Mouse (Mus musculus) kidney, postnatal 0 days (tissue): ENCODE results near the gene Dedd. TPM values are rescaled to one million over a fixed set of nuclear protein-coding genes. Genes with fewer than 3 reads are reported as not detected.
A peak's percentile ranks its signal among the peaks of the same experiment; 100 is the strongest.
"Not testable (repeated sequence)": the region's sequence is repeated elsewhere in the genome, so short reads cannot be mapped to it uniquely, and the experiment has no call there.

Experiments
- ATAC-seq: fragments of 200-750 bp; cut with Nextera tagmentation; replicated peaks from 2 replicates; pipeline ENCODE4 v1.8.0; 2017; ENCODE audit warnings: low read depth, moderate number of reproducible peaks, moderate TSS enrichment, moderate library complexity; ENCODE audit not compliant: low FRiP score
- DNase-seq: peaks from one replicate; pipeline ENCODE4 v3.0.0-alpha.2; 2016; ENCODE audit warnings: low spot score
- H3K27ac ChIP-seq: fragments of 300-500 bp; sonication (generic); 2 replicates; pipeline ENCODE4 v1.5.1; 2014; ENCODE audit warnings: mild to moderate bottlenecking
- H3K27me3 ChIP-seq: fragments of 300-500 bp; sonication (generic); 2 replicates; pipeline ENCODE4 v1.6.1; 2014; ENCODE audit warnings: low read length, mixed read lengths; ENCODE audit not compliant: insufficient read depth
- H3K36me3 ChIP-seq: fragments of 300-500 bp; sonication (generic); 2 replicates; pipeline ENCODE4 v1.6.1; 2014; ENCODE audit warnings: low read length, mixed read lengths; ENCODE audit not compliant: insufficient read depth
- H3K4me1 ChIP-seq: fragments of 300-500 bp; sonication (generic); replicated peaks from 2 replicates; pipeline ENCODE4 v1.6.1; 2014; ENCODE audit warnings: antibody characterized with exemption, low read length, mixed read lengths; ENCODE audit not compliant: insufficient read depth
- H3K4me2 ChIP-seq: fragments of 300-500 bp; sonication (generic); 2 replicates; pipeline ENCODE4 v1.6.1; 2014; ENCODE audit warnings: mild to moderate bottlenecking, low read length, moderate library complexity, mixed read lengths
- H3K4me3 ChIP-seq: fragments of 300-500 bp; sonication (generic); replicated peaks from 2 replicates; pipeline ENCODE4 v1.5.1; 2014; ENCODE audit warnings: low read depth, low read length
- H3K9ac ChIP-seq: fragments of 300-500 bp; sonication (generic); 2 replicates; pipeline ENCODE4 v1.6.1; 2014; ENCODE audit warnings: low read depth, low read length
- H3K9me3 ChIP-seq: fragments of 300-500 bp; sonication (generic); replicated peaks from 2 replicates; pipeline ENCODE4 v1.6.1; 2016; ENCODE audit warnings: low read length, inconsistent platforms, mixed read lengths
- CTCF ChIP-seq: IDR thresholded peaks from 2 replicates; pipeline ENCODE4 v1.5.1; 2016; ENCODE audit warnings: antibody characterized with exemption, low read depth, mild to moderate bottlenecking, moderate library complexity
- WGBS: fragments of 180-500 bp; shearing (Covaris S2); extraction: QIAGEN DNeasy Blood & Tissue Kit; methylation state at CpG from one replicate; pipeline ENCODE4 v1.1.7; 2014; 5-methylcytosine and 5-hydroxymethylcytosine counted together
- polyA plus RNA-seq: library from polyadenylated mRNA; unstranded; fragments of >200 nt; fragmentation: Nextera tagmentation; extraction: Ambion mirVana; gene quantifications from 2 replicates; pipeline ENCODE4 v1.2.1, GENCODE M21; 2015

Gene Dedd
- polyA plus RNA-seq, 1 experiment from 2014 or later, result 46.0 TPM

DNA sequence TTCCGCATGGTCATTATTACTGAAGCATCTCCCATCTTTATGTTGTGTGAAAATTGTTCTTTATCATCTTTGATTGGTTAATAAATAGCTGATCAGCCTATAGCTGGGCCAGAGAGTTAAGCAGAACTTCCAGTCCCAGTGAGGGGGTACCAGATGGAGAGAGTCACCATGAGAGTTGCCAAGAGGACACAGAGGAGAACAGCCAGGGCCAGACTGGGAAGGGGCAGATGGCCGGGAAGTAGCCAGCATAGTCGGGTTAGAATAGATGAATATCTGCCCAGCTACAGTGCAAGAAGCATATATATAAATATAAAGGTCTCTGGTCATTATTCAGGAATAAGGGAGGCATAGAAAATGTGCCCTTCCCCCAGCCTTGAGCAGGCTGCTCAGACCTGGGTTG is 30.7 kb upstream of the Dedd start:
- WGBS, result 60% methylated on average over 3 of the region's 3 CpGs
- no peak overlapping the region for H3K9ac ChIP-seq
- H3K36me3 ChIP-seq, result no peaks in the 10 kb centered on the region
- no peak overlapping the region for H3K27ac ChIP-seq
- peaks cover 7% of the 10 kb centered on the region for H3K4me1 ChIP-seq
- TF ChIP-seq CTCF, result no peak
- no peaks in the 10 kb centered on the region for H3K9me3 ChIP-seq
- no peak overlapping the region for H3K4me3 ChIP-seq
- H3K27me3 ChIP-seq, result no peaks in the 10 kb centered on the region
- ATAC-seq (no peak), DNase-seq (no peak)
- H3K4me2 ChIP-seq, result no peak overlapping the region

GRCm38 (mm10) chr1:171306157-171306556 is 22.8 kb upstream of the Dedd start:
- not testable (repeated sequence) for ATAC-seq, H3K27ac ChIP-seq, H3K36me3 ChIP-seq, H3K4me3 ChIP-seq, H3K27me3 ChIP-seq, H3K4me1 ChIP-seq, H3K4me2 ChIP-seq, H3K9ac ChIP-seq, DNase-seq, H3K9me3 ChIP-seq
- 69% methylated on average over 5 of the region's 5 CpGs for WGBS

GRCm38 (mm10) chr1:171309321-171309720 is 19.6 kb upstream of the Dedd start:
- no peak overlapping the region for H3K9ac ChIP-seq
- H3K9me3 ChIP-seq, result no peaks in the 10 kb centered on the region
- no peak for TF ChIP-seq CTCF
- H3K36me3 ChIP-seq, result no peaks in the 10 kb centered on the region
- no peak overlapping the region for H3K4me2 ChIP-seq
- no peak overlapping the region for H3K4me3 ChIP-seq
- no peaks in the 10 kb centered on the region for H3K4me1 ChIP-seq
- no peak overlapping the region for H3K27ac ChIP-seq
- 70% methylated on average over 2 of the region's 2 CpGs for WGBS
- H3K27me3 ChIP-seq, result no peaks in the 10 kb centered on the region
- DNase-seq (no peak), ATAC-seq (no peak)

DNA sequence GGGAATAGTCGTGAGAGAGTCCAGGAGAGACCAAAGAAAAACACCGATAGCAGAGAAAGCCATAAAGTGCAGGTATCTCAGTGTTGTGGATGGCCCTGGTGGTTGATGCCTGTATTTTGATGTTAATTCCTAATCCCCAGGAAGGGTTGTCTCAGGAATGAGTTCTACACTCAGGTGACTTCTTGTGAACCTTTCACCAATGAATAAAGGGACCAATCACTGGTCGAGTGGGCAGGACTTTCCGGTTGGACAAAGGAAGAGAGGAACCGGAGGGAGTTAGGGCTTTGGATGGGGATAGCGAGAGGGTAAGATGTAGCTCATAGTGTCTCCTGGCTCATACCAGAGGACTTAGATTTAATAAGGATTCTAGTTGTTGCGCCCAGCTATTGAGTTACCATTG is 9.2 kb upstream of the Dedd start:
- no peaks in the 10 kb centered on the region for H3K4me1 ChIP-seq
- H3K36me3 ChIP-seq, result no peaks in the 10 kb centered on the region
- peak overlapping the region; percentile 48 for H3K4me2 ChIP-seq
- no peak overlapping the region for H3K27ac ChIP-seq
- no peaks in the 10 kb centered on the region for H3K9me3 ChIP-seq
- peak overlapping the region; percentile 24 for H3K4me3 ChIP-seq
- ATAC-seq (peak; percentile 69), DNase-seq (no peak)
- no peak for TF ChIP-seq CTCF
- peak overlapping the region; percentile 31; the same call in 1 of the 2 replicates for H3K9ac ChIP-seq
- no peaks in the 10 kb centered on the region for H3K27me3 ChIP-seq
- 10% methylated on average over 7 of the region's 7 CpGs for WGBS

DNA sequence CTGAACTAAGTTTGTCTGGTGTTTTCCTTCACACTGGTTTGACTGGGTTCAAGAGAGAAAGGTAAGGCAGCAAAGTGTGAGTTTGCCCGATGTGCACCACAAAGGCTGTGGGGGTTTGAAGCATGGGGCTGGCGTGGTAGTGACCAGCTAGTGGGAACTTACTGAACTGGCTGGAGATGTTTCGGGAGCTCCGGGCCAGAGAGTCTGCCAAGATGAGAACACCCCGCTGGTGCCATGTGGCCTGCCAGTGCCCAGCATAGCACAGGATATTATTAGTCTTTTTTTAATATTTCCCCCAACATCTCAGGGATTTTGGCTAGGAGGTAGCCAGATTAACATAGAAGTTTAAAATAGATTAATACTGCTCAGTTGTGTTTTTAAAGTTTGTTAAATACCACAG is 8.8 kb upstream of the Dedd start:
- ATAC-seq (no peak), DNase-seq (no peak)
- Histone ChIP-seq H3K4me2 (peak overlapping the region; percentile 48), H3K27me3 (no peaks in the 10 kb centered on the region), H3K27ac (no peak overlapping the region), H3K9me3 (no peaks in the 10 kb centered on the region), H3K9ac (peak overlapping the region; percentile 31; the same call in 1 of the 2 replicates), H3K4me1 (no peaks in the 10 kb centered on the region), H3K36me3 (no peaks in the 10 kb centered on the region), H3K4me3 (peak overlapping the region; percentile 24)
- no peak for TF ChIP-seq CTCF
- WGBS, result 25% methylated on average over 5 of the region's 5 CpGs

DNA sequence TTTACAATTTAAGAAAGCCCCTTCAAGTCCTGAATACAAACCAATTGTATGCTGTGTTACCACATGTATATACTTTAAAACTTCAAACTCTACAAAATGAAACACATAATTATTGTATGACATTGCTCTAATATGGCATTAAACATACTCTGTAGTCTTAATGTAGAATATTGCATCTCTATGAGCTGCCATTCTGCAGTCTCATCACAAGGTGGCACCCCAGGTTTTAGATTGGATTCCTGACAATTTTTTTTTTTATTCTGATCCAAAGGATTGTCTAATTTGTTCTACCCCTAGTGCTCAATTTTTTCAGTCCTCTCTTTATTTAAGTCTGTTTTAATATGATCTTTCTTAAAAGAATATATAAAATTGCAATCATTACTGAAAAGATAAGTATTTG is 7.5 kb upstream of the Dedd start:
- Histone ChIP-seq H3K27ac (no peak overlapping the region), H3K36me3 (no peaks in the 10 kb centered on the region), H3K9me3 (no peaks in the 10 kb centered on the region), H3K4me2 (no peak overlapping the region), H3K4me3 (no peak overlapping the region), H3K4me1 (no peaks in the 10 kb centered on the region), H3K9ac (no peak overlapping the region), H3K27me3 (no peaks in the 10 kb centered on the region)
- no peak for ATAC-seq
- peak; percentile 76 for DNase-seq
- TF ChIP-seq CTCF, result peak; percentile 80

- Histone ChIP-seq H3K9me3 (no peaks in the 10 kb centered on the region), H3K27ac (peak overlapping the region; percentile 36; the same call in 1 of the 2 replicates), H3K4me2 (no peak overlapping the region), H3K36me3 (no peaks in the 10 kb centered on the region), H3K4me1 (no peaks in the 10 kb centered on the region), H3K27me3 (no peaks in the 10 kb centered on the region), H3K9ac (no peak overlapping the region), H3K4me3 (no peak overlapping the region)
- 82% methylated on average over 1 of the region's 1 CpGs for WGBS
- no peak for DNase-seq
- no peak for TF ChIP-seq CTCF
- ATAC-seq, result peak; percentile 63; the same call in 1 of the 2 replicates
Measured at GRCm38 (mm10) chr1:171322012-171322411, 6.9 kb upstream of the Dedd start.
